Mouse (Mus musculus) liver, embryonic 14.5 days (tissue): ENCODE data around the gene Atg5. TPM values are rescaled to one million over a fixed set of nuclear protein-coding genes. Genes with fewer than 3 reads are reported as not detected.

ENCODE experiments used
- ATAC-seq: fragments of 200-750 bp; cut with Nextera tagmentation; 2 replicates; pipeline ENCODE4 v1.8.0; 2017; ENCODE audit warnings: moderate number of reproducible peaks, mild to moderate bottlenecking, moderate library complexity; ENCODE audit not compliant: insufficient read depth
- DNase-seq, 3 experiments: peaks; one replicate each; pipeline ENCODE4 v3.0.0-alpha.2; 2012 to 2013; ENCODE audit warnings: low read depth in 3 of 3, low spot score in 3 of 3
- H3K27ac ChIP-seq: fragments of 300-500 bp; sonication (generic); 2 replicates; pipeline ENCODE4 v1.5.1; 2014; ENCODE audit warnings: moderate library complexity, mild to moderate bottlenecking, control low read depth, inconsistent platforms
- H3K27me3 ChIP-seq: fragments of 300-500 bp; sonication (generic); 2 replicates; pipeline ENCODE4 v1.6.1; 2014; ENCODE audit warnings: mild to moderate bottlenecking, low read length, moderate library complexity; ENCODE audit not compliant: control insufficient read depth, insufficient read depth
- H3K36me3 ChIP-seq: fragments of 300-500 bp; sonication (generic); replicated peaks from 2 replicates; pipeline ENCODE4 v1.6.1; 2014; ENCODE audit warnings: low read depth; ENCODE audit not compliant: control insufficient read depth, insufficient read depth
- H3K4me1 ChIP-seq, 2 experiments: fragments of 200-500 bp in 1 of 2; fragments of 300-500 bp in 1 of 2; sonication (generic) in 1 of 2; replicated peaks; 2 replicates each; pipeline ENCODE4 v1.6.1; 2012 to 2014; ENCODE audit warnings: antibody characterized with exemption in 1 of 2, inconsistent platforms in 1 of 2, low read length in 1 of 2; ENCODE audit not compliant: control insufficient read depth in 2 of 2, insufficient read depth in 2 of 2
- H3K4me2 ChIP-seq: fragments of 300-500 bp; sonication (generic); 2 replicates; pipeline ENCODE4 v1.6.1; 2014; ENCODE audit warnings: low read depth, mild to moderate bottlenecking, control low read depth, moderate library complexity
- H3K4me3 ChIP-seq, 2 experiments: fragments of 200-500 bp in 1 of 2; fragments of 300-500 bp in 1 of 2; sonication (generic) in 1 of 2; 2 replicates each; pipeline ENCODE4 v1.5.1; 2012 to 2014; ENCODE audit warnings: low read depth in 2 of 2, low read length in 2 of 2, mild to moderate bottlenecking in 2 of 2, control low read depth in 1 of 2, inconsistent platforms in 1 of 2, moderate library complexity in 1 of 2; ENCODE audit not compliant: insufficient read depth in 1 of 2
- H3K9ac ChIP-seq: fragments of 300-500 bp; sonication (generic); replicated peaks from 2 replicates; pipeline ENCODE4 v1.6.1; 2014; ENCODE audit warnings: mild to moderate bottlenecking, control low read depth, moderate library complexity
- H3K9me3 ChIP-seq: fragments of 300-500 bp; sonication (generic); 2 replicates; pipeline ENCODE4 v1.6.1; 2016; ENCODE audit warnings: low read length, mixed read lengths; ENCODE audit not compliant: control insufficient read depth
- CTCF ChIP-seq: IDR thresholded peaks from 2 replicates; pipeline ENCODE4 v1.5.1; 2016; ENCODE audit warnings: antibody characterized with exemption, low read depth, control low read depth
- EP300 ChIP-seq: IDR thresholded peaks from 2 replicates; pipeline ENCODE4 v1.6.1; 2016; ENCODE audit warnings: antibody characterized with exemption, low read depth
- WGBS: fragments of 180-500 bp; shearing (Covaris S2); extraction: QIAGEN DNeasy Blood & Tissue Kit; methylation state at CpG from one replicate; pipeline ENCODE4 v1.1.7; 2014; ENCODE audit not compliant: insufficient replicate concordance; 5-methylcytosine and 5-hydroxymethylcytosine counted together
- polyA plus RNA-seq, 2 experiments: library from polyadenylated mRNA; depleted of rRNA in 1 of 2; stranded (reverse) in 1 of 2; unstranded in 1 of 2; fragments of >200 nt; fragmentation: Nextera tagmentation in 1 of 2; extraction: Ambion mirVana in 1 of 2; gene quantifications; 2 replicates each; pipeline versions ENCODE4 v1.2.1 to v1.2.3; 2012 to 2014

Atg5 gene
- polyA plus RNA-seq, 2 experiments: 7.5 to 21.0 TPM

DNA sequence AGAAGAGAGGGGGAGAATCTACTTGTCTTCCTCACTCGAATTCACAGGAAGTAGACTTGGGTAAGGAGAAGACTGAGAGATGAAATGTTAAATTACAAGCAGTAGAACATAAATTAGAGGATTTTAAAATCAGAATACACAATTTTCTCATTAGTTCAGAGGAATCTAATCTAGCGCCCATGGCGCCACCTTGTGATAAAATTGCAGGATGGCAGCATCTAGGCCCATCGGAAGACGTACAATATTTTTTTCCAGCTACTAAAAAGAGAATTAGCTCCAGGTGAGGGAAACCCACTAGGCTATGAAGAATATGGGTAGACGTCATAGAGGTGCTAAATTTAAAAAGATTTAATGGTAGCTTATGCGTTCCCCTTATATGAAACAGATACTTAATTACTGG is 11.5 kb upstream of the Atg5 start:
- Histone ChIP-seq H3K4me1 (no peaks in the 10 kb centered on the region), H3K9ac (no peak overlapping the region), H3K4me3 (no peak overlapping the region), H3K36me3 (no peaks in the 10 kb centered on the region), H3K27me3 (no peaks in the 10 kb centered on the region), H3K27ac (no peak overlapping the region), H3K4me2 (no peak overlapping the region), H3K9me3 (no peaks in the 10 kb centered on the region)
- ATAC-seq: no peak
- DNase-seq: no peak
- 36% methylated on average over 7 of the region's 7 CpGs for WGBS
- TF ChIP-seq EP300: no peak
- TF ChIP-seq CTCF: peak; percentile 45

DNA sequence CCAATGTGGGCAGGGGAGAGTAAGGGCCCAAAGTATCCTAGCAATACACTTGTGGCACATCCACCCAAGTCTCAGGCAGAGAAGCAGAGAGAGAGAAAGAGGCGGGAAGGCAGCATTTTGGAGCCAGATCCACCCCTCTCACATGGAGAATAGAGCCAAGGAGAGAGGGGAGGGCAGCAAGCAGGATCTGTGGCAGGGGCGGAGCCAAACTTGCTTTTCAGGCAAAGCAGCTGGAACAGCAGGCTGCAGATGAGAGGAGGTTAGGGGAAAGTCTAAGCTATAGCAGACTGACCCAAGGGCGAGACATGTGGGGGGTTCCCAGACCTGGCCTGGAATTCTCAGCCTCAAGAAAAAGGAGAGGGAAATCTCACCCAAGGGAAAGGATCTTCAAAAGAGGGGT is 2.3 kb upstream of the Atg5 start:
- Histone ChIP-seq H3K9ac (no peak overlapping the region), H3K4me2 (no peak overlapping the region), H3K27me3 (no peaks in the 10 kb centered on the region), H3K36me3 (no peaks in the 10 kb centered on the region), H3K27ac (no peak overlapping the region), H3K4me3 (no peak overlapping the region), H3K4me1 (peaks cover 13 to 15% of the 10 kb centered on the region in 2 experiments), H3K9me3 (no peaks in the 10 kb centered on the region)
- ATAC-seq (no peak), DNase-seq (no peak)
- no peak for TF ChIP-seq CTCF
- TF ChIP-seq EP300: no peak
- 74% methylated on average over 3 of the region's 3 CpGs for WGBS

DNA sequence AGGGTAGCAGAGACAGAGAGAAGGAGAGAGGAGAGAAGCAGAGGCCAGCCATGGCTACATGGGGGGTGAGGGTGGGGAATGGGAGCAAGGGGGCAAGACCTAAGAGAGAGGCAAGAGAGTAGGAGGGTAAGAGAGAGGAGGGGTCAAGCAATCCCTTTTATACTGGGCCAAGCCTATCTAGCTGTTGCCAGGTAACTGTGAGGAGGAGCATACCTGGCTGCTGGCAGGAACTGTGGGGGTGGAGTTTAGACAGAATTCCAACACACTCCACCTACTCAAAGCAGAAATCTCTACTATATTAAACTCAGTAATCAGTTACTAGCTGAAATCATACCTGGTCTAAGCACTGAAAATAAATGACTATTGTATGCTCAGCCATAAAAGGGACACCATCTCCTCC is 1.6 kb upstream of the Atg5 start:
- Histone ChIP-seq H3K27me3 (no peaks in the 10 kb centered on the region), H3K4me1 (peaks cover 13 to 15% of the 10 kb centered on the region in 2 experiments), H3K4me2 (peak overlapping the region; percentile 93; the same call in 1 of the 2 replicates), H3K9me3 (no peaks in the 10 kb centered on the region), H3K9ac (no peak overlapping the region), H3K36me3 (no peaks in the 10 kb centered on the region), H3K27ac (no peak overlapping the region), H3K4me3 (no peak overlapping the region)
- ATAC-seq: no peak
- no peak for TF ChIP-seq CTCF
- no peak for TF ChIP-seq EP300
- no peak for DNase-seq

DNA sequence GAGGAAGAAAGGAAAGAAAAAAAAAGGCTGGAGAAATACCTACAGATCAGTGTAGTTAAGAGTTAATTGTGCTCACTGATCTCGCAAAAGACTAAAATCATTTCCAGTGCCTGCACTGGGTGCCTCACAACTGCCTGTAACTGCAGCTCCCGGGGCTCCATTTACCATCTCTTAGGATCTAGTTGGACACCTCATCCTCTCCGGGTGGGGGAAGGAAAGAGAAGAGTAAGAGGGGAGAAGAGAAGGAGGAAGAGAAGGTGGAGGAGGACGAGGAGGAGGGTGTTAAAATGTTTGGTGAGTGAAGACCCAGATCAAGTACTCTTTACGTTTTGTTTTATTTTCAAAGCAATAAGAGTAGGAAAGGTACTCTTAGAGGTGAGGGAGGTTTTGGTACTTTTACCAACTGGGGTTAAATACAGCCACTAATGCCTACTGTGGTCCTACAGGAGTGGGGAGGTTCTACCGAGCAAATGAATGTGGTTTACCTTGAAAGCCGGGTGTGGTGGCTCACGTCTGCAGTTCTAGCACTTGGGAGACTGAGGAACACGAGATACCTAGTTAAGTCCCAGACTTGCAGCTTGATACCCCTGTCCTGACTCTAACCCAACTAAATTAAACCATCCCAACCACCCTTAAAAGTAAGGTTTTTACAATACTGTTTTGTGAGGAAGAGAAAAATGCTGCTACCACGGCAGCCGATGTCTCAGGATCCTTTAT is 574 bp upstream of the Atg5 start:
- Histone ChIP-seq H3K4me2 (peak overlapping the region; percentile 93), H3K4me3 (peak overlapping the region; percentile 75 to 79), H3K36me3 (no peaks in the 10 kb centered on the region), H3K27ac (peak overlapping the region; percentile 67), H3K9me3 (no peaks in the 10 kb centered on the region), H3K27me3 (no peaks in the 10 kb centered on the region), H3K9ac (peak overlapping the region; percentile 74), H3K4me1 (peaks cover 13 to 15% of the 10 kb centered on the region in 2 experiments)
- ATAC-seq (peak; percentile 31; the same call in 1 of the 2 replicates), DNase-seq (no peak)
- no peak for TF ChIP-seq EP300
- TF ChIP-seq CTCF: no peak
- WGBS: 5% methylated on average over 11 of the region's 11 CpGs

DNA sequence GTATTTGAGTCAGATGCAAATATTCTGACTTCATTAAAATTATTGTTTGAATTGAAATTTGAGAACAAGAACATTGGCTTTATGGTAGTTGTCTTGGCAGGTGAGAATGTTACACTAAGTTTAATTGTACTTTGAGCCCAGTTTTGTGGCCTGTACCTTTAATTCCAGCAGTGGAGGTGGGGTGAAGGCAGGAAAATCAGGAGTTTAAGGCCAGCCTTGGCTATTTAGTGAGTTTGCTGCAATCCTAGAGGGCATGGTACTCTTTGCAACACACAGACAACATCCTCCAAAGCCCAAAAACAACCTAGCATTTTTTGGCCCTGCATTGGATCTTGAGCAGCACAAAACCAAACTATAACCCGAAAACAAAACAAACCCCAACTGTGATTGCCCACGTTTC is 1.1 kb downstream of the Atg5 start:
- Histone ChIP-seq H3K36me3 (no peaks in the 10 kb centered on the region), H3K9ac (peak overlapping the region; percentile 74), H3K4me3 (peak overlapping the region; percentile 75 to 79; a peak in 2 of 4 replicates), H3K4me1 (peaks cover 13 to 15% of the 10 kb centered on the region in 2 experiments), H3K27ac (no peak overlapping the region), H3K27me3 (no peaks in the 10 kb centered on the region), H3K9me3 (no peaks in the 10 kb centered on the region), H3K4me2 (peak overlapping the region; percentile 93)
- ATAC-seq (no peak), DNase-seq (no peak)
- 52% methylated on average over 2 of the region's 2 CpGs for WGBS
- no peak for TF ChIP-seq CTCF
